Mouse (Mus musculus): ENCODE results near the gene Ugdh.

Gene Ugdh

GRCm38 (mm10) chr5:65435806-65436561 is at the start of gene Ugdh:
Gene Ugdh, minus strand, starts transcription at chr5:65435949.
- WGBS, result under 1% methylated on average over 51 of the region's 51 CpGs

GRCm38 (mm10) chr5:65482996-65483395 is 47.2 kb upstream of the Ugdh start:
- WGBS, result 88% methylated on average over 4 of the region's 4 CpGs

- WGBS, result 34% methylated on average over 4 of the region's 4 CpGs
Measured at GRCm38 (mm10) chr5:65480511-65480910, 44.8 kb upstream of the Ugdh start.

- 96% methylated on average over 9 of the region's 9 CpGs for WGBS
Measured at GRCm38 (mm10) chr5:65479681-65480445, 44.1 kb upstream of the Ugdh start.

- WGBS, result 58% methylated on average over 4 of the region's 4 CpGs
Measured at GRCm38 (mm10) chr5:65478224-65478623, 42.5 kb upstream of the Ugdh start.

- 93% methylated on average over 4 of the region's 4 CpGs for WGBS
Measured at GRCm38 (mm10) chr5:65476739-65477138, 41.0 kb upstream of the Ugdh start.

- 24% methylated on average over 2 of the region's 2 CpGs for WGBS
Measured at GRCm38 (mm10) chr5:65475806-65476205, 40.1 kb upstream of the Ugdh start.

- WGBS, result 52% methylated on average over 6 of the region's 6 CpGs
Measured at GRCm38 (mm10) chr5:65469766-65470165, 34.0 kb upstream of the Ugdh start.

GRCm38 (mm10) chr5:65466911-65467310 is 31.2 kb upstream of the Ugdh start:
- 87% methylated on average over 3 of the region's 3 CpGs for WGBS

GRCm38 (mm10) chr5:65460361-65460760 is 24.6 kb upstream of the Ugdh start:
- WGBS, result 93% methylated on average over 14 of the region's 14 CpGs

GRCm38 (mm10) chr5:65459454-65459853 is 23.7 kb upstream of the Ugdh start:
- 78% methylated on average over 3 of the region's 3 CpGs for WGBS

- WGBS, result 61% methylated on average over 5 of the region's 5 CpGs
Measured at GRCm38 (mm10) chr5:65457846-65458245, 22.1 kb upstream of the Ugdh start.

GRCm38 (mm10) chr5:65457086-65457827 is 21.5 kb upstream of the Ugdh start:
- 60% methylated on average over 7 of the region's 7 CpGs for WGBS

- WGBS, result 79% methylated on average over 5 of the region's 5 CpGs
Measured at GRCm38 (mm10) chr5:65454771-65455170, 19.0 kb upstream of the Ugdh start.

- 88% methylated on average over 4 of the region's 4 CpGs for WGBS
Measured at GRCm38 (mm10) chr5:65448941-65449340, 13.2 kb upstream of the Ugdh start.

GRCm38 (mm10) chr5:65447826-65448225 is 12.1 kb upstream of the Ugdh start:
- 72% methylated on average over 2 of the region's 2 CpGs for WGBS

GRCm38 (mm10) chr5:65446756-65447155 is 11.0 kb upstream of the Ugdh start:
- 89% methylated on average over 2 of the region's 2 CpGs for WGBS

- WGBS, result 65% methylated on average over 3 of the region's 6 CpGs
Measured at GRCm38 (mm10) chr5:65444981-65445380, 9.2 kb upstream of the Ugdh start.

GRCm38 (mm10) chr5:65435363-65435805 is 365 bp downstream of the Ugdh start:
- WGBS, result 1% methylated on average over 42 of the region's 47 CpGs

- 3% methylated on average over 15 of the region's 15 CpGs for WGBS
Measured at GRCm38 (mm10) chr5:65434471-65435362, 1.0 kb downstream of the Ugdh start.

GRCm38 (mm10) chr5:65429441-65429840 is 6.3 kb downstream of the Ugdh start:
- WGBS, result 82% methylated on average over 5 of the region's 5 CpGs
